Mouse (Mus musculus): ENCODE results near the gene B3galnt1.
A peak's percentile ranks its signal among the peaks of the same experiment; 100 is the strongest.

Gene B3galnt1

DNA sequence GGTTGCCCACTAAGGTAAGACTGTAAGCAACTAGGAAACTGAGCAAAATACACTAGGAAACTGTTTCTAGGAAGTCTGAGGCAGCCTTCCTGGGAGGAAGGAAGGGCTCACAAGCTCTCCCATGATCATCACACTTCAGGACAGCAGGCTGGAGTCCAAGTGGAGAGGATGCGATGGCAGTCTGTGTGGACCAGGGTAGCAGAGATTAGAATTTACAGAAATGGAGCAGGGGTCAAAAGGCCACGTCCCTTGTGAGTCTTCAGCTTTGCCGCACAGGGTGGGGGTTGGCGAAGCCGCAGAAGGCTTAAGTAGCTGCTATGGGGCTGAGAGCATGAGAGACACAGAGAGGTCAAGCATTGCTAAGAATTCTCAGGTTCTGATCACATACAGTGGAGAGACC lies 37.1 kb downstream of the B3galnt1 start:
- no peak for DNase-seq

DNA sequence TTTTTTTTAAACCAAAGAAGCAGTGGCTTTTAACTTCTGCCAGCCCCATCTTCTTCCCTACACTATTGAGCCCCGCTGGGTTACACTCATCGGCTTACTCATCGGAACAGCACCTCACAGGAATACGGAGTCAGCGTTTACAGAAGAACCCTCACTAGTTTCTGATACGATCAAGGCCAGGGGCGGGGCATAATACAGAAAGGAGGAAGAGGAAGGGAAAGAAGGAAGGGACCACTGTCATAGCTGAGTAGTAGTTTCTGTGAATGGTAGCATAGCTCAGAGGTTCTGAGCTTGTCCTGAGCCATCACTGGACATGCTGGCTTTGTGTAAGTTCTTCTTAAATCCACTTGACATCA lies 38.8 kb downstream of the B3galnt1 start:
- DNase-seq = no peak

DNA sequence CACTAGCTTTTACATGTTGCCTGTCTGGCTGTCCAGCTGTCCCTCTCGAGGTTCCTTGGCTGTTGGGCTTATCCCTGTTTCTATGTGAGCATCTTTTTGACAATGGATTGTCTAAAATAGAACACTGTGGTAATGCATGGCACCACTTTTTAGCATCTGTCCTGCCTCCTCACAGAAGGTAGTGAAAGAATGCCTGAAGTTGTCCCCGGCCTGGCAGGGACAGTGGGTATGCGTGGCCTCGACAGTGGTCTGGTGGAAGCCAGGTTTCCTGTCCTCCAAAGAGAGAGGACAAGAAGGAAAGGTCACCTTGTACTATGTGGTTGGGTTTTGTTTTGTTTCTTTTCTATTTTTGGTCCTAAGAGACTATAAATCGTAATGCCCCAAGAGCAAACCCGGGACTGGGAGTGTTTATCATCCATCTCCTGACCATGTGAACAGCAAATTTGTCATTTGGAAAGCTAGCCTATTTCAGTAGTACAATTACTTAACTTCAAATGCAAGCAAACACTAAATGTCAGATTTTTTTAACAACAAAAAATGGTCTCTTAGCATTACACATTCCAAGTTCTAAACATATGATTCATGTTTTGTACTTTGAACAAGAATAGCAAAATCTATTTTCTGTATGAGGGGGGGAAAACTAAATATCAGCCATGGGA lies 39.3 kb downstream of the B3galnt1 start:
- DNase-seq = no peak

DNA sequence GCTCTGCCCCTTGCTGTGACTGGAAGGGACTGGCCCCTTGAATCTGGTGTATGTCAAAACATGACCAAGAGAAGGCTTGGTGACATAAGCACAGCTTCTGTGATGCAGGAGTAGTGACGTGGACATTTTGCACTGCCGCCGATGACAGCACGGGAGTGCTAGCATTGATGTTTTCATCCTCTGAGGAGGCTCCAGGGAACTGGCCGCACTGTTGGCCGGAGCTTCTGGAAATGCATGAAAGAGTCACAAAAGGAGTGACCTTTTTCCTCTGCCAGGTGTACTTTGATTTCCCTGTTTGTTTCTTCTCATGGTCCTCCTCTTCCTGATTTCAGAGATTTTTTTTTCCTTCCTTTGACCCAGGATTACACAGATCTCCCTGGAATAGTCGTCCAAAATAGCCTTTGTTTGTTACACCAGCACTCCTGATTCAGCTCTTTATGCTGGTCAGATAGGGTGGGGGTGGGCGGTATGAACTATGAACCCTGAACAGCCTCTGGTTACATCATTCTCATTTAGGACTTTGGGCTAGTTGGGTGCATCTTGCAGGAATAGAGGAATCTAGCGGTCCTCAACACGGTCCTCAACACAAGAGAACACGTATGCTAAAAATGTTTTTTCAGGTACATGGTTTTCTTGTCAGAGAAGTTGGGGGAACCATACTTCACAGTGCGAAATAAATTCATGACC lies 42.5 kb downstream of the B3galnt1 start:
- DNase-seq = no peak

DNA sequence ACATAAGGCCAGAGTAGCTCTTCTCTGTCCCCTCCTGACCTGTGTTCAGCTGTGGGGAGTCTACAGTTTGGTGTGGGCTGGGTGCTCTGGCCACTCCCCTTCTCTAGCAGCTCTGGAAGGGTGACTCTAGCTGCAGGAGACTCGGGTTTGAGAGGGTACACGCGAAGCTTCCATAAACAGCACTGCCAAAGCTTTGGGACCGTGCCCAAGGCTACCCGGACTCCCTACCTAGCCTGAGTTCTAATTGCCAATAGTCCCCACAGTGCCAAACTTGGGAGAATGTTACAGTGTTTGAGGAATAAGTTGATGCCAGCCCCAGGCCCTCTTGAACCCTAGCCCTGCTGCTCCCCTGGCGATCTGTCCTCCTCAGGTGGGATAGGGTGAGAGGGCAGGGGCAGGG lies 43.2 kb downstream of the B3galnt1 start:
- no peak for DNase-seq

DNA sequence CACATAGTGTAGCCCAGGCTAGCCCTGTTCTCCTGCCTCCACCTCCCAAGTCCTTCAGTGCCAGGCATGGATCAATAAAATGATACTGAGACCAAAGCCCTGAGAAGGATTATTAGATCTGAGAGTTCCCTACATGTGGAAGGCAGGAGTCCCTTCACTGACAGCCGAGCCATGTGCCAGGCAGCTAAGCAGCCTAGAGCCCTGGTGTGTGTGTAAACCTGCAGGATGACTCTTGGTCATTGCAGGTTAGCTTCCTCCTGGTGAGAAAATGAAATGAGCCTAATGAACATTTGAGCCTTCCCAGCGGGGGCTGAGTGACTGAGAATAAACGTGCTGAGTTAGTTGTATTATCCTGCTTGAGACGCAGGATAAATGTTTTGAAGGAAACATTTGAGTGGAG lies 49.2 kb downstream of the B3galnt1 start:
- no peak for DNase-seq

DNA sequence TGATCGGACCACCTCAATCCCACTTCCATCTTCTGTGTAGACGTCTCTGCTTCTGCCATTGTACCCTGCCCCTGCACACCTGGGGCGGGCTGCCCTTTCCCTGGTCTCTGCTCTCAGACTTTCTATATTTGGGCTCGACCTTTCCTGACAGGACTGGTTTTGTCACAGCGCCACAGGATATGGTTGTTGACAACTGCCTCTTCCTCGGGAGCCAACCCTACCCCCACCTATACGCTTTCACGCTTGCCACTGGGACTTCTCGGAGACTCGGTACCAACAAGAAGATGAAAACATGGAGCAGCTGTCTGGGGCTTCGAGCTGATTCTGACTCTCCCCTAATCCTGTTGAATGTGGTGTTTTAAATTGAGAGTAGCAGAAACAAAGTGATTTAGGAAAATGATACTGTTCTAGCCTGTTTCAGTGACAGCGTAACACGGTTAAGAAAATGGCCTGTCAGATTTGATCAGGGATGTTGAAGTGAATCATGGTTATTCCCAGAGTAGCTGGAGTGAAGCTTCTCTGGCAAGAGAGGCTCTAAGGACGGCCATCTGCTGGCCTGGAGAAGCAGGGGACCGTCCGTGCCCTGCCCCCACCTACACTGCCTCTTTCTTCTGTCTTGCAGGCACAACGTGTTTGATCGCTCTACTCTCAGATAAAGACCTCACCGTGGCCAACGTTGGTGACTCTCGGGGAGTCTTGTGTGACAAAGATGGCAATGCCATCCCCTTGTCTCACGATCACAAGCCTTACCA lies 49.9 kb downstream of the B3galnt1 start:
- no peak for DNase-seq

DNA sequence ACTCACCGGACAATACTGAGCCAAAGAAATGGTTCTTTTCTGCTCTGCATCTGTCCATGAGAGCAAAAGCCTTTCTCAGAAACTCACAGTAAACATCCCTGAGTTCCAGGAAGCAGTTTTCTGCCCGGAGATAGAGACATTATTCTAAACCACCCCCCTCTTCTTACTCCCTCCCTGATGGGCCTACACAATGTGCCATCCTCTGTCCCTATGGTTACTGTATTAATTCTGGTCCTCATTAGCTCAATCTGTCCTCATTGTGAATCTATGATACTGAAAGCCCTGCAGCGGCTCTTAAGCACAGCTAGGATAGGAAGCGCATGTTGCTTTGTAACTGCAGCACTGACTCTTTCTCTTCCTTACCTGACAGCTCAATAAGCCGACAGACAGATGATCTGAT lies 53.7 kb downstream of the B3galnt1 start:
- no peak for DNase-seq

DNA sequence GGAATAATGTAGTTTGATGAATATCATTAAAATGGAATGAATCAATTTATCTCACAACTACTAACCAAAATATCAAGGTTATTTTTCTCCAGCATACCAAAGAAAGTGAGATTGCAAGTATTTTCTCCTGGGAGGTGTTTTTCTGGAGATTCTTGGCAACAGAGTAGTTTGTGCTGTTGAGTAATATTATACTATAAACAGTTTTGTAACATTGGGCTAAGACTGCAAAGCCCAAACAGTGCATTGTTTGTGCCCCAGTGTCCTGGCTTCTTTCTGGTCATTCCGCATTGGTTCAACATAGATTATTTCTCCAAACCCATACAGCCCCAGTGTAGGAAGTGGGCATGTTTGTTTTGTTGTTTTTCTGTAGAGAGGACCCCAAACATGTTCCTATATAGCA lies 55.0 kb downstream of the B3galnt1 start:
- DNase-seq = no peak

DNA sequence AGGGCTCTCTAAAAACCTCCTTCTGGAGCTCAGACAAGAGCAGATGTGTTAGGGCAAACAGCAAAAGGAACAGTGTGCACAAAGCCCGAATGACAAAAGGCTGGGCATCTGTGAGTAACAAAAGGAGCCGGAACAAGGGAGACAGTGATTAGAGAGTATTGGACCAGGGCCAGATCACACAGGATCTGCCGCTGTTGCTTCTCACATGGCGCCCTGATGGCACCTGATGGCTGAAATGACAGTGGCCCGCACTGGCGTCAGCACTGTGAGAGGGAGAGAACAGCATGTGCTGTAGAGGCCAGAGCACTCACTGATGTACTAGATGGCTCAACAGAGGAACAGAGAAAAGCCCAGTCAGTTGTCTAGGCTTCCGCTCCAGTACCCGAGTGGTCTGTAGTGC lies 55.8 kb downstream of the B3galnt1 start:
- DNase-seq = peak; percentile 34

DNA sequence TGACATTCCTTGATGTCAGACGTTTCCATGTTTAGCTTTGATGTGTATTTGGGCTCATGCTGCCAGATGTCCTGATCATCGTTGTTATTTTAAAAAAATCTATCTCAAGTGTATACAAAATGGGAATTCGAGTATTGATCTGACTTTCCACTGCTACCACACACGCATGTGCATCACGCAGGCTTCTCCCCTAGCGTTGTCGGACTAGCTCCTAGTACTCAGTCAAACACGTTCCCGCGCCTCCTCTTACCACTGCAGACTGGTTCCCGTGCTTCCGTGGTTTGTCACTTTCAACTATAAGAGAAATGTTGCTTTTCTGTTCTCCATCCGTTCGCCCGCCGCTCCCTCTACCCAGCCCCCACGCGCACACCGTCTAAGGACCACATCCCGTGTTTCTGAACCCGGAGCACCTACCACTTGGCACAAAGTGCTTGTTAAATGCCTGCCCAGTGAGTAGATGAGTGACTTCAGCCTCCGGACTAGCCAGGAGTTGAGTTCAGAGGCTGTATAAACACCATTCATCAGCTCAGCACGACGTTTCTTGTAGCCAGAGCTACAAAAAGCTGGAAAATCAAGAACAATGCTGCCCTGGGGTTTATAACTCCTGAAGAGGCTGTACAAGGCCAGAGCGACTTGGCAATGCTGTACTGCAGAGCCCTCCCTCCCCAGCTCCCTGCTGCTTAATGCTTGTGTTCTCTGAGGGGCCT lies 62.7 kb downstream of the B3galnt1 start:
- no peak for DNase-seq

DNA sequence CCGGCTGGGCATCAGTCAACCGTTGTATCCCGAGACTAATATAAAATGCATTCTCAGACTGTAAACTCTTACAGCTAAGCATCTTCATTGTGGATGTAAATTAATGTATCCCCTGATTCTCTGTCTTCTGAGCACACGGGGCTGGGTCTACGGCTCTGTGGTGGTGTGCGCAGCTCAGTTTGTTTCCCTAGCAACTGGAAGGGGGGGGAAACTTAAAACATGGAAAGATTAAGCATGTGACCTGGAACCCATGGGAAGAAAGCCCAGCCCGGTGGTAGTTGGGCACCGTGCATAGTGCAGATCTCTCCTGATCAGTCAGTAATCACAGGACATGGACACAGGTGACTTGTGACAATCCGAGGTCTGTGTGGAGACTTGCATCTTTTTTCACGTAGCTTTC lies 63.3 kb downstream of the B3galnt1 start:
- no peak for DNase-seq

DNA sequence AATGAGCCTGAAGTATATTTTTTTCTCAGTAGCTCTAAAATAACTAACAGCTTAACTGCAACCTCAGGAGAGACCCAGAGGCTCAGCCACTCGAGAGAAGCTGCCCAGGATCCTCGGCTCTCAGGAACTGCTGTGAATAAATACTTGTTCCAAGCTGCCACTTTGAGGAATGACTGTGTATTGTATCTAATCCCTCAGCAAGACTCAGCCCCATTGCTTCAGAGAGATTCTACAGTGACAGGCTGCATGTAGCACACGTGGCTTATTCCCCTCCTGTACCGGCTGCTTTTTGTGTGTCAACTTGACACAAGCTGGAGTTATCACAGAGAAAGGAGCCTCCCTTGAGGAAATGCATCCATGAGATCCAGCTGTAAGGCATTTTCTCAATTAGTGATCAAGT lies 66.1 kb downstream of the B3galnt1 start:
- no peak for DNase-seq

DNA sequence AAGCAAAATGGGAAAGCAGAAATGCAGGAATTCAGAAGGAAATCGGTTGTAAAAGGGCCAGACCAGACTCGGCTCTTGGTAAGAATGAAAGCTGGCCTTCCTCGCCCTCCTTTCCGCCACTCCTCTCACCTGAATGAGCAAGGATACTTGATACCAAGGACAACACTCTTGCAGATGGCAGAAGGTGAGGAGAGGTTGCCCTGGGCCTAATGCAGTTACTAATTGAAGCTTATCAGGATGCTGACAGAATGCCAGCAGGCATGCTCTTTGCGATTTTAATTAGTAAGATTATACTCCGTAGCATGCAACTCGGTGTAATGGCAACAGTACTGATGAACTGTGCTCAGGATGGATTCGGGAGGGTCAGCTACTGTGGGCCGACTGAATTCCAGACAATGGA lies 67.2 kb downstream of the B3galnt1 start:
- no peak for DNase-seq

DNA sequence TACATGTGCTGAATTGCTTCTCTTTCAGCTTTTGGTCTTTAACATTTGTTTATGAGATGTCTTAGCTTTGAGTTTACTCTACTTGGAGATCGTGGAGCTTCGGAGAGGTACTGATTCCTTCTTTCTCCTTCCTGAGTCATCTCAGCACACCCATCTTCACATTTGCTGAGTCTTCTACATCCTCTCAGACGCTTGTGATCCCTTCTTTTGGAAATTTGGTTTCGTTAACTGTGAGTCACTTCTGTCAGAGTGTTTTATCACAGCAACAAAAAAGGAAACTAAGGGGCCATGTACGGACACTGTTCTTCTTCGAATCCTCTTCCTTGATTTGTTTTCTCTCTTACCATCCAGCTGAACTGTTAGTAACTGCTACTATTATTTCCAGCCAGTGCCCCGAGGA lies 69.2 kb downstream of the B3galnt1 start:
- no peak for DNase-seq

DNA sequence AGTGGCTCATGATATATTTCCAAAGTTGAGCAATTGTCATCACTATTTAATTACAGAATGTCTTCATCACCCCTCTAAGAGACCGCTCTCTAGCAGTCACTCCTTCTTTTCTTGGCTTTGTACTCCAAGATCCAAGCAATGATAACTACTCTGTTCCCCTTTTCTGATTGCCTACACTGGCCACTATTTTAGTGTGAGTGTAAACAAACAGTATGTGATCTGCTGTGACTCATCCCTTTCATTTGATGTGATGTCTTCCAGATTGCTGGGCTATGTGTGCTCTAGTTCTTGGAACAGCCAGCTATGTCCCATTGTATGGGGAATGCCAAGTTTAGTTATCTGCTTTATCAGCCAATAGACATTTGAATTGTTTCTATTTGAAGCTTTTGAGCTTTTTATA lies 71.4 kb downstream of the B3galnt1 start:
- no peak for DNase-seq

DNA sequence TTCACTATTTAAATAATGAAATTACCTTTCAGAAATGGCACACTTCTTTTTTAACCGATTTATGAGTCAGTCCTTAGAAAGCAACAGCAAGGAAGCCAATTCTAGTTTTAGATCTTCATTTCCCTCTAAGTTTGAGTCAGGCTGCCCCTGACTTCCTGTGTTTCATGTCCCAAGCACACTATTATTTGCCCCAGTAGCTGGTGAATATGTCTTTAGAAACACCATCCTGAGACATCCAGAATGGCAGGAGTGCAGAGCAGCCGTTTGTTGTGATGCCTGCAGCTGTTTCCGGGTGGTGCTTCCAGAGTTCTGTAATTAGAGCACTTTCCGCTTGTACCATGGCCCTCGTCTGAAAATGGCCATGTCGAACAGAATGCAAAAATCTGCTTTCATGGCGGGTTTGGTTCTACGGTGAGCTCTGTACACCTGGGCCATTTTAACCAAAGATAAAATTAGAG lies 73.7 kb downstream of the B3galnt1 start:
- DNase-seq = no peak

DNA sequence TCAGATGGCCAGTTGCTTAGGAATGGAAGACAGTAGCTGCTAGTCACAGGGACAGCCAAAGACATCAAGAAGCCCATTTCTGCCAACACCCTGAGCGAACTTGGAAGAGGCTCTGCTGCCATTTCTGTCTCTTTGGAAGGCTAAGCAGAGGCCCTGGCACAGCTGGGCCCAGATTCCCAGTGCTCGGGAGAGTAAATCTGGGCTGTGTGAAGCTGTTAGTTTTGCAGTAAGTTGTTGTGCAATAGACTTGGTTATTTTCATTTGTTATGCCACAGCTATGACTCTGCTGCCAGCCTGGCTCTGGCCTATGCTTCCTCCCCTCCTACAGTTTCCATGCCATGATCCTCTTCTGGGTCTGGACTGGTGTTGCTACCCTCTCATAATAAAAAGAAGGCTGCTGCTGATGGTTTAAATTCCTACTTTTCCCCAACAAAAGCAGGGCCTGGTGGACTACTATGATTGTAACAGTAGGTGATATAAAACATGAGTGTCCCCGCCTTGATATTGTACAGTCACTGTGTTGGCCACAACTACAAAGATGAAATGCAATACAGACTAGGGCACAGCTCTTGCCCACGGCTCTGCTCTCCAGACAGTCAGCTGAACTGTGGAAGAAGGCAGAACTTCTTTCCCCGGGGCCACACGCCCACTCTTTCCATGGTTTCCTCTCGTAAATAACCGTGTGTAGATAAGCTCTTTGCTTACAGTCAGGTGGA lies 74.2 kb downstream of the B3galnt1 start:
- DNase-seq = no peak
